Mouse (Mus musculus) adrenal gland, postnatal 10 days (tissue): ENCODE data around the gene Tmigd3. TPM values are rescaled to one million over a fixed set of nuclear protein-coding genes. Genes with fewer than 3 reads are reported as not detected.
"Not testable (repeated sequence)": the region's sequence is repeated elsewhere in the genome, so short reads cannot be mapped to it uniquely, and the experiment has no call there.

Source experiments
- DNase-seq: peaks from one replicate; pipeline ENCODE4 v3.0.0; 2021; ENCODE audit warnings: mixed read lengths
- total RNA-seq, 2 experiments: library from RNA; stranded (reverse); gene quantifications; 2 replicates each; pipeline ENCODE4 v1.2.3; 2021

Tmigd3 gene
- total RNA-seq, 2 experiments from 2014 or later, result 0.33 TPM; not detected in 1

GRCm38 (mm10) chr3:105904213-105904612 is 33.5 kb downstream of the Tmigd3 start:
- DNase-seq, result no peak

DNA sequence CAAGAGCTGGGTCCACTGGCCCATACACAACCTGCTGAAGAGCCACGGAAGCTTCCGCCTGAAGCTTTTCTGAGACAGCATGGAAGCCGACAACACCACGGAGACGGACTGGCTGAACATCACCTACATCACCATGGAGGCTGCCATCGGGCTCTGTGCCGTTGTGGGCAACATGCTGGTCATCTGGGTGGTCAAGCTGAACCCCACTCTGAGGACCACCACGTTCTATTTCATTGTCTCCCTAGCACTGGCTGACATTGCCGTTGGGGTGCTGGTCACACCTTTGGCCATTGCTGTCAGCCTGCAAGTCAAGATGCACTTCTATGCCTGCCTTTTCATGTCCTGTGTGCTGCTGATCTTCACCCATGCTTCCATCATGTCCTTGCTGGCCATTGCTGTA is 34.0 kb downstream of the Tmigd3 start:
- DNase-seq, result no peak

DNA sequence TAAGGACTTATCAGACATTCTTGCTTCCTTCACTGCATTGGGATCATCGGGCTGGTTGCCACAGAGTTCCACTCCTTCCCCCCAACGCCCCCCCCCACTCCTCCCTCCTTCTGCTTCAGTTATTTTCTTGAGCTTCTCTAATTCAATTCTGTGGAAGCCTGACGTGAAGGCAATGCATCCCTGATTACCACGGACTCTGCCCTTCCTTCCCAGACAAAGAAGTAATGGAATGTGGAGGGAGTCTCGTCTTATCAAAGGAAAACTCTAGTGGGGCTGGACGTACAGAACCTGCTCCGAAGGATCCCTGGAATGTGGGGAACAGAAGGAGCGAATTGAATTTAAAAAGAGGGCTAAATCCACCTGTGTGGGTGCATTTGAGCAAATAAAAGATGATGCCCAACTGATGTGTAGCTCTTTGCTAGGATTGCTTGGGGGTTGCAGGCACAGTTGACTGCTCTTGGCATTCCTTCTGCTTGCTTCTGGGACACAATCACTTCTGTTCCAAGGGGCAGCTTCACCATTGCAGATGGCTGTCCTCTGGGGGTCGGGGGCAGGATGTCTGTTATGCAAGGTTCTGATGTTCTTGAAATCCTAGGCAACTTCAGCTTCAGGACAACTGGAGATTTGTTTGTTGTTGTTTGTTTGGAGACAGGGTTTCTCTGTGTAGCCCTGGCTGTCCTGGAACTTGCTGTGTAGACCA is 37.4 kb downstream of the Tmigd3 start:
- DNase-seq, result no peak

- DNase-seq, result no peak
These were observed 38.3 kb downstream of the Tmigd3 start for GRCm38 (mm10) chr3:105908976-105909375.

- DNase-seq, result no peak
These were observed 40.0 kb downstream of the Tmigd3 start for GRCm38 (mm10) chr3:105910519-105911190.

DNA sequence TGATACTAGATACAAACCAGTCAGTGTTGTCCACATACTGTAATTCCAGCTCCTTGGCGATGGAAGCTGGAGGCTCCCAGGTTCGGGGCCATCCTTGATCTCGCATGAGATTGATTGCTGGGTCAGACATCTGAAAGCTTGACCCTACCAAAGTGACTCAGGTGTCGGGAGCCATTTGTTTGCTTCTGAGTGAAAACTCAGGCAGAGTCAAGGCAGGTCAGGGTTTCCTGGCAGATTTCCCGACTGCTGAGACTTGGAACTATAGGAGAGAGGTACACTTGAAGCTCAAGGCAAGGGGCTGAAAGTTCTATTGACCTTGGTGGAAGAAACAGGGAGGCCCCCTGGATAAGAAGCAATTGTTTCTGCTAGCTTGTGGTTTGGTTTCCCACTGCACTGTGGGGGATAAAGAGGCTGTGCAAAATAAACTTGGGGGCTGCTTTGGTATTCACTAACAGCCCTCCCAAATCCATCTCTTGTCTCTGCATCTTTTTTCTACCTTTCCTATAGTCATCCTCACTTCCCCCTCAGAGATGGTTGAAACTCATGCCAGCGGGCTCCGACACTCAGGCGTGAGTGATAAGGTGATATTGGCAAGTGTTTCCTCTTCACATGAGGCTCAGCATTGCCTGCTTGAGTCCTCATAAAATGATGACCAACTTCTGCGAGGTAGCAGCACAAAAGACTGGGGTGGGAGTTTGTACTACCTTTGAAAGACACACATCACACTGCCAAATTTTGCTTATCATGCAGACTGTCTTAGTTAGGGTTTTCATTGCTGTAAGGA is 41.6 kb downstream of the Tmigd3 start:
- no peak for DNase-seq

DNA sequence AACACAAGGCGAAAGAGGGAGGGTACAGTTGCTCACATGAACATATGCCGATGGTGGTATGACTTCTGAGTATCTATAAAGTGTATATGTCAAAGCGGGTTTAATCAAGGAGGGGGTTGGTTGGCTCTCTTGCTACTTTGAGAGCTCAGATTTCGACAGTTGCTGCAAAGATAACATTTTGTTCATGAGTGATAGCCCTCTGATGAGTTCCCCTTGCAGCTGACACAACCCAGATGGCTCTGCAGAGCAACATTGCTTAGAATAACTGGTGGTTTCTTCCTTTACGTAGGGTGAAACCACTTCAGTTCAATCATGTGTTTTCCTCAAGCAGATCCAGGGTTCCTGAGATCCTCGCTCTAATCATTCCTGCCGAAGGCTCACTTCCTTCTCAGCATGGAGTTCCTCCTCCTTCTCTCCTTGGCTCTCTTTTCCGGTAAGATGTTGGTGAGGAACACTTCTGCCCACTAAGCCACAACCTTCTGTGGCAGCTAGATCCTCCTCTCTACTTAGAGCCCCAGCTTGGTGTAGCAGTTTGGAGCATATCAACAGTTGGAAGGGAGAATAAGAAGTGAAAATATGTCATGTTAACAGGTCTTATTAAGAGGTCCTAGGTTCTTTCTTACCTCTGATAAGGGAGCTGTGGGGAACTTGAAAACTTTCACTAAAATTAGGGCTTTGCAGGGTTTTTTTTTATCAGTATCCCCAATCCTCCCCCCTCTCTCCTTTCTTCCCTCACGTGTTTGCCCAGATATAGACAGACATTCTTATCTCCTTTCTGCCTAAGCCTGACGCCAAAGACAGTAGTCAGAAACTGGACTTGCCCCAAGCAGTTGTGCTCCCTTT is 43.4 kb downstream of the Tmigd3 start:
- no peak for DNase-seq

DNA sequence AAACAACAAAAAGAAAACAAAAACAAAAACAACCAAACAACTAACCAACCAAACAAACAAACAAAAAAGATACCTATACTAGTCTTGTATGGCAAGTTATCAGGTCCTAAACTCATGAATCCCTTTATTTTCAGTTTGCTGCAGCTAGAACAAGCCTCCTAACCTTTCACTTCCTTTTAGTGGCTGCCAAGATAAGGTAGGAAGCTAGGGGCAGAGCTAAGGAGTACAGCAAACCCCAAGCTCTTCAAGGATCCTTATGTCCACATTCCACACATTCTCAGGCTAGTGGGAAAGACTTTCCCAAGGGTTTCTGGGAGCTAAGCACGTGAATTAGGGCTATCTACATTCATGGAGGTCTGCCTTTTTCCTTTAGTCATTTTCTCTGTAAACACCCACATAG is 44.6 kb downstream of the Tmigd3 start:
- DNase-seq, result no peak

- not testable (repeated sequence) for DNase-seq
These were observed 45.8 kb downstream of the Tmigd3 start for GRCm38 (mm10) chr3:105916455-105916854.

DNA sequence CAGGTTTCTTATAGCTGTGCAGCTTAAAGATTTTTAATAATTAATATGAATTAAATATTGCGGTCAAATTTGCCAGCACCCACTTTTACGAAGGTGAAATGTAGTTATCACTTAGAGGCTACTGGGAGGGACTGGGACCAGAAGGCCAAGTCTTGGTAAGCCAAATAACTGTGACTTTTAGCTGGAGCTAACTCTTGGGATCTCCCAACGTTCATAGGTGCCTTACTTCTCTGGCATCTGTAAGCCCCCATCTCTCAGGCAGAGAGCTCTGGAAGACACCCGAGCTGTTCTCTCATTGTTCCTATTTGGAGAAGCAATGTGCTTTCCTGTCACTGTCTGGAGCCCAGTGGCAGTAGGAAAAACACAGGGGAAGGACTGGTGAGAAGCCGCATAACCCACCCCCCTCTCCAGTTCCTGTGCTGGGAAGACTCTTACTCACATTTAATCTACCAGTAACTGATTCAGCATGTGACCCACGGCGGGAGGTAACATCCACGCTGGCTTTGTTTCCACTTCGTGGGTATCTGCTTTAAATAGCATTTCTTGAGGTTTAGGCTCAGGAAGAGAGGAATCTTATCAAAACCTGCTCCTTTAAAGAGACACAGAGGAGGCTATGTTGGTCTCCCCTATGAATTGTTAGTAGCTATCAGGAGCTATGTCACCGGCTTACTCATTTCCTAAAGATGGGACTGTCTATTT is 47.1 kb downstream of the Tmigd3 start:
- DNase-seq, result no peak

- DNase-seq, result no peak
These were observed 47.6 kb downstream of the Tmigd3 start for GRCm38 (mm10) chr3:105918355-105918745.

GRCm38 (mm10) chr3:105920743-105921142 is 50.0 kb downstream of the Tmigd3 start:
- DNase-seq, result not testable (repeated sequence)

DNA sequence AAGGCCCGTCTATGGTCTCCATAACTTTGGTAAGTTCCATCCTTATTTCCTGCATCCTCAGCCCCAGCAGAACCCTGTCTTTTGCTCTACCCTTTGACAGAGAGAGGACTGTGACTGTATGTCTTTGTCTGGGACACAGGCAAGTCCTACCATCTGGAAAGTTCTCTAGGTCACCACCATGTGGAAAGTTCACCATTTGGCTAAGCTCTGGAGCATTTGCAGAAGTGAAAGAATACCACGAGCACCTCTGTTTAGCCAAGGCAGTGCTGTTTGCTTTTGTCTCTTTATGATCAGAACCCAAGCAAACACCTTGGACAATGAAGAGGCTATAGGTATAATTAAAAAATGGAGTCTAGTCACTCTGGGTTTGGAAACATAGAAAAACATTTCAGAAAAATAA is 51.3 kb downstream of the Tmigd3 start:
- no peak for DNase-seq

GRCm38 (mm10) chr3:105924616-105925015 is 53.9 kb downstream of the Tmigd3 start:
- DNase-seq, result no peak

- no peak for DNase-seq
These were observed 57.0 kb downstream of the Tmigd3 start for GRCm38 (mm10) chr3:105927561-105928194.

GRCm38 (mm10) chr3:105928195-105928569 is 57.5 kb downstream of the Tmigd3 start:
- no peak for DNase-seq

- DNase-seq, result no peak
These were observed 58.1 kb downstream of the Tmigd3 start for GRCm38 (mm10) chr3:105928781-105929180.

- DNase-seq, result no peak
These were observed 59.1 kb downstream of the Tmigd3 start for GRCm38 (mm10) chr3:105929821-105930220.

DNA sequence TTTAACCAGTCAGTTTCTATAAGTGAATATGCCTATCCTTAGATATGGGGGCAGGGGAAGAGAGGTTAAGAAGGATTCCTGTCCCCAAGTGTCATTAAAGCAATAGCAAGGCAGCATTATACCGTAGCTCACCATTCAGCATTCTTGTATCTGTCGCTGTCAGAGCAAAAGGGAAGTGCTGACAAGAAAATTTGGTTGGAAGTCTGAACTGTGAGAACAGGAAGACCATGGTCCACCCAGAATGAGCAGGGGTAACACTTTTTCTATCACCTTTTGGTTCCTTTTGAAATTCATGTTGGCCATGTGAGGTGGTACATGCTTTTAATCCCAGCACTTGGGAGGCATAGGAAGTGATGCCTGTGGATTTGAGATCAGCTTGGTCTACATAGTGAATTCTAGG is 60.4 kb downstream of the Tmigd3 start:
- DNase-seq, result no peak

- DNase-seq, result no peak
These were observed 61.8 kb downstream of the Tmigd3 start, which contains the start of gene I830077J02Rik for GRCm38 (mm10) chr3:105932240-105933071. Gene I830077J02Rik, minus strand, starts transcription at chr3:105932664.
